Mouse (Mus musculus): ENCODE data around the gene Ugcg. TPM values are rescaled to one million over a fixed set of nuclear protein-coding genes. Genes with fewer than 3 reads are reported as not detected.

The Ugcg gene
- total and polyA plus RNA-seq, 3 experiments = 30.8 to 45.4 TPM; not detected in 1

DNA sequence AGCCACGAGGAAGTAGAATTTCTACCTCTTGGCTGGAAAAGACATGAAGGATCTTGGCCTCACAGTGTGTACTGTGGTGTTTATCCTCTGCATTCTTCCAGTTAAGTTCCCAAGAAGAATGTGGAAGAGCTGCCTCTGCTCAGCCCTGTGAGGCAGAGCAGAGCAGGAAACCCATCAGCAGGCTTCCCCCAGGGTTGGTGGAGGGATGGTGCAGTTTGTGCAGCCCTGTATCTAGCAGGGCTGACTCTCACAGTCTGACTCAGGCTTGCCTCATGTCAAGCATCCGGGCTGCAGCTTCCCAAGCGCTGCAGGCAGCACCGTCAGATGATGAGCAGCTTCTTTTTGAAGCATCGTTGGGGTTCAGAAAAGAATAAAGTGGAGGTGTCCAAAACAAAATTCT is 40.0 kb upstream of the Ugcg start:
- no peak for DNase-seq (ENCODE audit: low read depth, low spot score)
- TF ChIP-seq MXI1 (IDR thresholded peaks at IDR 0.05; ENCODE audit: low read depth, low read length) = no peak
- TF ChIP-seq POLR2AphosphoS2 (IDR thresholded peaks at IDR 0.05; ENCODE audit: low read length) = no peak
- TF ChIP-seq CTCF (IDR thresholded peaks at IDR 0.05 in 2 of 3, conservative IDR thresholded peaks at IDR 0.05 in 1 of 3; ENCODE audit: control insufficient read depth in 1 of 3, insufficient read depth in 1 of 3, low read depth in 2 of 3, low read length in 3 of 3, poor library complexity in 1 of 3, severe bottlenecking in 1 of 3) = no peak
- TF ChIP-seq EP300 (IDR thresholded peaks at IDR 0.05; ENCODE audit: low read depth in 1 of 2, low read length in 2 of 2) = no peak
- H3K4me3 ChIP-seq (ENCODE audit: control insufficient read depth in 1 of 2, insufficient read depth in 1 of 2, low read depth in 2 of 2, low read length in 2 of 2) = no peak overlapping the region

DNA sequence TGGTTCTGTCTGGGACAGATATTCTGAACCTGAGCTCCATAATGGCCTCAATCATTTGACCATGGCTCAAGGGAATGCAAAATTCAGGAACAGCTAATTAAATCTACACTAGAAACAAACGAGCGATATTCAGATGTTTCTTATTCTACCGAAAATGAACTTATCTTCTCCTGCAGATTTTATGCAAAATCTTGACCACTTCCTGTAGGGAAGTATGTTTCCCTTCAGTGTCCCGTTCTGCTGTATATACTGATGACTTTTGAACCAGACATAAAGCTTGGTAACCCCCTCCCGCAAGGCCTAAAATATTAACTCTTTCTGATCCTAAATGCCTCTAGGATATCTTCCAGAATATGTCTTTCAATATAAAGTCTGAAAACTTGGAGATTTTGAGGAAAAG is 38.1 kb upstream of the Ugcg start:
- Histone ChIP-seq H3K4me1 (ENCODE audit: control insufficient read depth in 1 of 2, insufficient read depth in 2 of 2, low read length in 2 of 2) (peaks cover 16 to 20% of the 10 kb centered on the region in 2 experiments), H3K27me3 (ENCODE audit: control insufficient read depth in 1 of 2, insufficient read depth in 2 of 2, low read length in 2 of 2) (no peaks in the 10 kb centered on the region), H3K9me3 (replicated peaks; ENCODE audit: insufficient read depth, low read length) (no peaks in the 10 kb centered on the region), H3K27ac (ENCODE audit: control insufficient read depth, low read depth, low read length) (peak overlapping the region; percentile 54), H3K9ac (ENCODE audit: control insufficient read depth, low read depth, low read length, poor library complexity, severe bottlenecking) (no peak overlapping the region), H3K79me2 (ENCODE audit: control insufficient read depth, insufficient read depth, low read length, poor library complexity) (no peaks in the 10 kb centered on the region), H3K4me3 (ENCODE audit: control insufficient read depth in 1 of 2, insufficient read depth in 1 of 2, low read depth in 2 of 2, low read length in 2 of 2) (no peak overlapping the region), H3K36me3 (ENCODE audit: control insufficient read depth in 1 of 2, insufficient read depth in 2 of 2, low read length in 2 of 2) (peaks cover 0 to 29% of the 10 kb centered on the region in 2 experiments; a peak in 2 of 4 replicates)
- 0 out of 2 replicates have a peak, but pooled peaks have one; percentile 9 for TF ChIP-seq USF1 (IDR thresholded peaks at IDR 0.05; ENCODE audit: low read depth, low read length)
- peak; percentile 78 for TF ChIP-seq GATA1 (IDR thresholded peaks at IDR 0.05; ENCODE audit: low read depth, low read length)
- no peak for TF ChIP-seq GABPA (IDR thresholded peaks at IDR 0.05; ENCODE audit: low read depth, low read length)
- TF ChIP-seq USF2 (IDR thresholded peaks at IDR 0.05; ENCODE audit: borderline replicate concordance in 1 of 2, insufficient read depth in 1 of 2, low read depth in 1 of 2, low read length in 2 of 2) = no peak
- TF ChIP-seq ETS1 (IDR thresholded peaks at IDR 0.05; ENCODE audit: low read depth, low read length) = peak; percentile 60
- no peak for TF ChIP-seq SMC3 (IDR thresholded peaks at IDR 0.05; ENCODE audit: low read depth, low read length)
- peak; percentile 81 for TF ChIP-seq TAL1 (IDR thresholded peaks at IDR 0.05; ENCODE audit: low read length)
- TF ChIP-seq CHD1 (IDR thresholded peaks at IDR 0.05; ENCODE audit: low read depth, low read length) = no peak
- no peak for TF ChIP-seq ELF1 (IDR thresholded peaks at IDR 0.05; ENCODE audit: low read depth, low read length)
- TF ChIP-seq ZNF384 (IDR thresholded peaks at IDR 0.05; ENCODE audit: low read depth, low read length) = no peak
- no peak for TF ChIP-seq TBP (IDR thresholded peaks at IDR 0.05; ENCODE audit: low read depth, low read length)
- peak; percentile 92 for TF ChIP-seq RCOR1 (IDR thresholded peaks at IDR 0.05; ENCODE audit: low read depth, low read length)
- no peak for TF ChIP-seq MYB (IDR thresholded peaks at IDR 0.05; ENCODE audit: low read depth, low read length)
- TF ChIP-seq ZMIZ1 (IDR thresholded peaks at IDR 0.05; ENCODE audit: low read depth, low read length) = no peak
- TF ChIP-seq CHD2 (IDR thresholded peaks at IDR 0.05; ENCODE audit: low read length) = no peak
- TF ChIP-seq ZKSCAN1 (IDR thresholded peaks at IDR 0.05; ENCODE audit: low read depth, low read length) = no peak
- TF ChIP-seq SIN3A (IDR thresholded peaks at IDR 0.05; ENCODE audit: low read length) = 0 out of 2 replicates have a peak, but pooled peaks have one; percentile 27
- peak; percentile 77 for TF ChIP-seq EP300 (IDR thresholded peaks at IDR 0.05; ENCODE audit: low read depth in 1 of 2, low read length in 2 of 2)
- TF ChIP-seq BHLHE40 (IDR thresholded peaks at IDR 0.05; ENCODE audit: borderline replicate concordance, low read depth, low read length) = no peak
- TF ChIP-seq UBTF (IDR thresholded peaks at IDR 0.05; ENCODE audit: borderline replicate concordance, insufficient read depth, low read depth, low read length) = no peak
- 0 out of 2 replicates have a peak, but pooled peaks have one; percentile 3 for TF ChIP-seq ZC3H11A (IDR thresholded peaks at IDR 0.05; ENCODE audit: low read depth, low read length)
- TF ChIP-seq TCF12 (IDR thresholded peaks at IDR 0.05; ENCODE audit: low read depth, low read length) = peak; percentile 81
- TF ChIP-seq MEF2A (IDR thresholded peaks at IDR 0.05; ENCODE audit: extremely low read depth, insufficient replicate concordance, low read depth, low read length, poor library complexity, severe bottlenecking) = no peak
- peak; percentile 53 for DNase-seq (ENCODE audit: low read depth, low spot score)

More for the DNA sequence above, 40.0 kb upstream of the Ugcg start:
- peaks cover 17 to 22% of the 10 kb centered on the region in 2 experiments for H3K4me1 ChIP-seq (ENCODE audit: control insufficient read depth in 1 of 2, insufficient read depth in 2 of 2, low read length in 2 of 2)
- no peaks in the 10 kb centered on the region for H3K9me3 ChIP-seq (replicated peaks; ENCODE audit: insufficient read depth, low read length)
- H3K9ac ChIP-seq (ENCODE audit: control insufficient read depth, low read depth, low read length, poor library complexity, severe bottlenecking) = no peak overlapping the region
- H3K79me2 ChIP-seq (ENCODE audit: control insufficient read depth, insufficient read depth, low read length, poor library complexity) = no peaks in the 10 kb centered on the region
- no peak overlapping the region for H3K27ac ChIP-seq (ENCODE audit: control insufficient read depth, low read depth, low read length)
- H3K36me3 ChIP-seq (ENCODE audit: control insufficient read depth in 1 of 2, insufficient read depth in 2 of 2, low read length in 2 of 2) = peaks cover 0 to 29% of the 10 kb centered on the region in 2 experiments; a peak in 2 of 4 replicates
- H3K27me3 ChIP-seq (ENCODE audit: control insufficient read depth in 1 of 2, insufficient read depth in 2 of 2, low read length in 2 of 2) = no peaks in the 10 kb centered on the region
